Mouse (Mus musculus): ENCODE measurements around the gene Camk2n1. TPM values are rescaled to one million over a fixed set of nuclear protein-coding genes. Genes with fewer than 3 reads are reported as not detected.

Gene Camk2n1
- total RNA-seq, 2 experiments from 2014 or later, result 12.3 to 12.6 TPM

DNA sequence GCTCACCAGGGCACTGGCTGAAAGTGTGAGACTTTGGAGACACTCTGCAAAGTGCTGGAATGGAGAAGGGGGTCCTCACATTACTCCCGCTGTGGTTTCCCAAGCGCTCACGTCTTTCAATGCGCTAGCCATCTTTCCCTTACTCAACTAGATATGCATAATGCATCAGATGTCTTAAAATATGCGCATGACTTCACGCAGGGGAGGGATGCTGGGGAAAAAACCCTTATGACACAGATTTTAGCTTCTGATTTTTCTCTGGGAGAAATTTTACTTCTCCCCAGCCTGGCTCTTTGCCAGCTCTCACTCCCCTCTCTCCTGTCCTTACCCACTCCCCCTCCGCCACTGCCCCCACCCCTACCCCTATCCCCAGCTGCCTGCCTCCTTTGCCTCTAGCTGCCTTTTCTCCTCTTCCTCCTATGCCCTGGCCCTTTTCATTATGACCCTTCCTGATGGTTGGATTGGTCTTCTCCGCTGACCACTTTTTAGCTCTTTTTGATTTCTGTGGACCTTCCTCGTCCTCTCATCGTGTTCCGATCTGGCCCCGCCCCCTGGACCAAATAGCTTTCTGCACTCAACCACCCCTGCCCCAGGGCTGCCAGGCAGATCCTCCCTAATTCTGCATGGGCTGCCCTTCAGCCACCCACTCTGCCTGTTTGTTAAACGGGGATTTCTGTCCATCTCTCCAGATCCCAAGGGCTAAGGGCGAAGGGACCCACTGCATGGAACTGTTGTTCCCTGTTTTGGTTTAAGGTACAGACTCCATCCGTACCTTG, 6.1 kb upstream of the Camk2n1 start:
- no peak for DNase-seq

DNA sequence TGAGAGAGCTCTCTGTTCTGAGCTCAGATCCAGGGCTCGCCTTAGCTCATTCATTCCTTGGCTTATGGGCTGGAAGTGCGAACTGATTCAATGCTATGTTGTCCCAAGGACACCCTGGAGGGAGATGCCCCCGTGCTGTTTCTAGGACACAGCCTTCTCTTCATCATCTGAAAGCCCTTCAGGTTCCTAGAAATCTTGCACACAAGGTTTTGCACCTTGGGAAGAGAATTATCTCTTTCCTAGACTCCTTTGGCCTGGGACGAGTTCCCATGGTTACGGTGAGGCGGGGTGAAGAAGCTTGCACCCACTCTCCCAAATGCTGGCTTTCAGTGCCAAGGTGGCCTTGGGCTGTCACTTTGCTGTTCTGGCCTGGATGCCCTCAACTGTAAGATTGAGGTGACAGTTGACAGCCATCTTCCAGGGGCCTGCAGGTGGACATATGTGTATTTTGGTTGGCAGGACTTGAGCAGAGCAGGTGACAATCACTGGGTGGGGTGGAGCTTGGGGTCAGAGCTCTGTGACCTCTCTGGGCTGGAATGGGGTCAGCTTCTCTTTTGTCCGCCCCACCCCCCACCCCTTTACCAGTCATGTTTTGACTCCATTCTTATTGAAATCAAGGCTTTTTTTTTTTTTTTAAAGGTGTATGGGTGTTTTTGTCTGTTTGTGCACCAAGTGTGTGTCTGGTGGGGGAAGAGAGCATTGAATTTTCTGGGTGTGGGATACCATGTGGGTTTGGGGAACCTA, 5.1 kb upstream of the Camk2n1 start:
- no peak for DNase-seq

DNA sequence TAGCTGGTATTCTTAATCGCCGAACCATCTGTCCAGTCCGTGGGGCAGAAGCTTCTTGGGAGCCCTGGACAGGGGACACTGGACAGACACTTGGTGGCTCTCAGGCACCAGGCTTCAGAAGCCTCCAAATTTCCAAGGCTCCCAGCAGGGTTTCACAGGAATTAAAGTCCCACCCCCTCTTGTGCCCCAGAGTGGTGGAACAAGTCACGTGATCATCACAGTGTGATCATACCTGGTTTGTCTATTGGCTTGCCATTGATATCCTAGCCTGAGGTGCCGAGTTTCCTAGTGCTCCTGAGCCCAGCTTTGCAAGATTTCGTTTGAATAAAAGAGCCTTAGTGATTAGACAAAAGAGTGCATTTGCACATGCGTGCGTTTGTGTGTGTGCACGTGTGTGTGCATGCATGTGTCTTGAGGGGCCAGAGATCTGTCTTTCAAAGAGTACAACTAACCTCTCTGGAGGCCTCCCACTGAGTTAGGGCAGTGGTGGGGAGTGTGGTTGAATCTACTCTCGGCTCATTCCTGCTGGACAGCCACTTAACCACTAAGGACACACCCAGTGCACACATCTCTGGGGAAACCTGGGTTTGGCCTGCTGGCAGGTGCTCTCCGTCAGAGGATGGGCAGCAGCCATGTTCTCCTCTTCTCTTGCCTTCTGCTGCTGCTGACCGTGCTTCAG, 4.3 kb upstream of the Camk2n1 start:
- DNase-seq, result no peak

DNA sequence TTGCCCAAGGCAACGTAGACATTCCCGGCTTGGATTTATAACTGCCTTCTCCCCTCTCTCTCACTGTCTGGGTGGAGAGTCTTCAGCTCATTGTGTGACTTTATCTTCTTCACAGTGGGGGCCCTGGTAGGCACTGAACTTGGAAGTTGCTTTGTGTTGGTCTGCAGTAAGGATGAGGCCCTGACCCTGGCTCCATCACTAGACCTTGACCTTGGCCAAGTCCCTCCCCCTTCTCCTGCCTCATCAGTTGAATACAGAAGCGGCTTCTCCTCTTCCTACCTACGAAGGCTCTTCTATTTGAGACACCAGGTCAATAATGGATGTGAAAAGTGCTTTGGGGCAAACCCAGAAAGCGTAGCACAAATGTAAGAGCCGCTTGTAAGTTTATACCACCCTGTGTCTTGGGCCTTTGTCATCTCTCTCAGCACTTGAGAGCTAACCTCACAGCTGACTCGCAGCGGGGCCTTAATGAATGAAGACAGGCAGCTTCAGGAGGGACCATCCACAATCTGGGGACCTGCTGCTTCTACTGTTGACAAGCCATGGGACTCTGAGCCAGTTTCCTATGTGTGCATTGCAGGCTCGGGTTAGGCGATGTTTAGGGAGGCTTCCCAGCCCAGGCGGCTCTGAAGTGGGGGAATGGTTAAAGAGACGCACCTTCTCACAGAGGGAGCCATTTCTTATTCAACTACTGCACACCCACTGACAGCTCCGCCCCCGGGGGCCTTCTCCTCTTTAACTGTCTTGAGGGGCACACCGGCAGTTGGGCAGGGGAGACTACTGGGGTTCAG, 1.6 kb upstream of the Camk2n1 start:
- no peak for DNase-seq

- no peak for DNase-seq
These were observed 889 bp upstream of the Camk2n1 start for GRCm38 (mm10) chr4:138453097-138453752.

DNA sequence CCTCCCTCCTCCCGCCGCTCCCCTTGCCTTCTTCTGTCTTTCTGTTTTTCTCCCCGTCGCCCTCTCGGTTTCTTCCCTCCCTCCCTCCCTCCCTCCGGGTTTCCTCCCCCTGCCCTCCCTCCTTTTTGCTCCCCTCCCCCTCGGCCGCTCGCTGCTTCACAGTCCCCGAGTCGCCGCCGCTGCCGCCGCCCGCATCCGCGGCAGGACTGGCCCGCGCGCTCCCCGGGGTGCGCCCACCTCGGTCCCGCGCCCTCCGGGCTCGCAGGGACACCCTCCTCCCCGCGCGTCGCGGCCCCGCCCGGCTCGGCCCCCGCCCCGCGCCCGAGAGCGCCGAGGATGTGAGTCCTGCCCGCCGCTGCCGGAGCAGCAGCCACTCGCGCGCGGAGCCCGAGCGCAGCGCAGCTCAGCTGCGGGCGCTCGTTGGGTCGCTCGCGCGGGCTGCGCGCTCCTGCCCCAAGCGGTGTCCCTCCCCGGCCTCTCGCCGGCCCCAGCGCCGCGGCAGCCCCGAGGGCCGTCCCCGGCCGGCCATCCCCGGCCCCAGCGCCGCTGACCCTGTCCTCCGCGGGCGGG, 542 bp downstream of the Camk2n1 start:
- peak; percentile 65 to 77 for DNase-seq

DNA sequence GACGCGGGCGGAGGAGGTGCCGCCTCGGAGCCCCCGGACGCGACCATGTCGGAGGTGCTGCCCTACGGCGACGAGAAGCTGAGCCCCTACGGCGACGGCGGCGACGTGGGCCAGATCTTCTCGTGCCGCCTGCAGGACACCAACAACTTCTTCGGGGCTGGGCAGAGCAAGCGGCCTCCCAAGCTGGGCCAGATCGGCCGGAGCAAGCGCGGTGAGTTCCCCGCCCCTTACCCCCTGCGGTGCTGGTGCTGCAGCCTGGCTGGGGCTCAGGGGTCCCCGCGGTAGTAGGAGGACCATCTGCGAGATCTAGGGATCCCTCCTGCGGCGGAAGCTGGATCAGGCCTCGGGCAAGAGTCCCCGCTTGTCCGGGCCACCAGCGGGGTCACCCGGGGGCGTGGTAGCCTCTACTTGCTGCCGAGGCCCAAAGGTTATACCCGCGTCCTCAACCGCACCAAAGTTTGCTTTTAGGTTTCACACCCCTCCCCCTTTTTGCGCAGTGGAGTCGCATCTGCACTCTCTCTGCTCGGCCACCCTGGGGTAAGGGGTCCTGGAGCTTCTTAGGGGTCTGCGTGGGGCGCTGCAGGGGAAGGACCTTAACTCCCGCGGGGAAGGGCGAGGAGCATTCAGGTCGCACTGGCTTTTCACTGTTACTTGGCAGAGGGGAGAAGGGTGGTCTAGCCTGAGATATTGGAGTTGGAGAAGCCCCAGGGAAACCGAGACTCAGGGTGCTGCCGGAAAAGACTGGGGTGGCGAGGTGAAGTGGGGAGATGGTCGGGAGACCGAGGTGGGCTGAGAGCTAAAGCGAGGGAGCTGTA, 1.2 kb downstream of the Camk2n1 start:
- DNase-seq, result peak; percentile 34 to 63

DNA sequence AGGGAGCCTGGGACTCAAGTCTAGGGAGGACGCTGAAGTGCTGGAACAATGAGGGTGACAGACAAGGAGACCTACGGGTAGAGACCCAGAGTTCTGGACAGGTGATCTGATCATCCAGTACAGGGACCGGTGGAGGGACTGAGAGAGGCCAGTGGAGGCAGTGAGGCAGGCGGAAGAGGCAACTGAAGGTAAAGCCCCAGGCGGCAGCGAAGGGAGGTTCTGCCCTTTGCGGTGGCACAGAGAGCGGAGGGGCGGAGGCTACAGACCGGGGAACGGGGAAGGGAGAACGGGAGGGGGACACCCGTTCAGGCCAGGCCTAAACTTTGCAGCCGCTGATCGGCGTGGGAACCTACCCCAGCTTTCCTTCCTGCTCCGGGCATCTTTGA, 1.8 kb downstream of the Camk2n1 start:
- peak in 1 of 2 experiments; percentile 35 for DNase-seq

- DNase-seq, result no peak
These were observed 2.4 kb downstream of the Camk2n1 start for GRCm38 (mm10) chr4:138456536-138456935.

- no peak for DNase-seq
These were observed 3.0 kb downstream of the Camk2n1 start for GRCm38 (mm10) chr4:138457091-138457490.

DNA sequence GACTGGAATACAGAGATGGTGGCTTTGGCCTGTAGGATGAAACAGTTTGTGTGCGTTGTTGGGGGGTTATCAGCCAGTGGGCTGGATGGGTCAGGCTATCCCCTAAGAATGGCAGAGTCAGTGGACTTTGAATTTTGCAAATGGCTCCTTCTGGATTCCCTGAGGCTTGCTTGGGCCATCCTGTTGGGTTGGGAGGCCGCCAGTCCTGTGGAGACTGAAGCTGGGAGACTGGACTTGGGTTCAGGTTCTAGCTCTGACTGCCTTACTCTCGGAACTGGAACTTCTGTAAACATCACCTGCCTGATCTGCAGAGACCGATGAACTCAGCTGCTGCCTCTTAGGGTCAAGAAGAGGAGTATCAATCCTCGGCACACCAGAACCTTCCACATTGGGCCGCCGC, 4.1 kb downstream of the Camk2n1 start:
- DNase-seq, result no peak

GRCm38 (mm10) chr4:138458735-138459440, 4.8 kb downstream of the Camk2n1 start:
- DNase-seq, result peak in 1 of 2 experiments; percentile 4

DNA sequence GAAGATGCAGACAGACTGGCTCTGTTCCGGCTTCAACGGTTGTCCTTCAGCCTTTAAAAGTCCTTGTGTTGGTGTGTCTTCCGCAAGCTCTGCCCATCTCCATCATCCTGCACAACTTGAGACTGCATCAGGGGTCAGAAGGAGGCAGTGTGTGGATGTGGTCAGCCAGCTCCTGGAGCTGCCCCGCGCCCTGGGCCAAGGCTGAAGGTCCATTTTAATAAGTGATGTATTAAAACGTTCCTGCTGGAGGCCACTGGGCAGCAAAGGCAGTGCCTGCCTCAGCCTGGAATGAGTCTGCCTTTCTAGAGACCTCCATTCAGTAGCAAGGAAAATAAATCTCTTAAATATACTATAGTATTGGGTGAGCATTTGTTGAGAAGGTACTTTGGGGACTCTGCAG, 5.7 kb downstream of the Camk2n1 start:
- no peak for DNase-seq

GRCm38 (mm10) chr4:138460910-138461309, 6.8 kb downstream of the Camk2n1 start:
- peak in 1 of 2 experiments; percentile 2 for DNase-seq

DNA sequence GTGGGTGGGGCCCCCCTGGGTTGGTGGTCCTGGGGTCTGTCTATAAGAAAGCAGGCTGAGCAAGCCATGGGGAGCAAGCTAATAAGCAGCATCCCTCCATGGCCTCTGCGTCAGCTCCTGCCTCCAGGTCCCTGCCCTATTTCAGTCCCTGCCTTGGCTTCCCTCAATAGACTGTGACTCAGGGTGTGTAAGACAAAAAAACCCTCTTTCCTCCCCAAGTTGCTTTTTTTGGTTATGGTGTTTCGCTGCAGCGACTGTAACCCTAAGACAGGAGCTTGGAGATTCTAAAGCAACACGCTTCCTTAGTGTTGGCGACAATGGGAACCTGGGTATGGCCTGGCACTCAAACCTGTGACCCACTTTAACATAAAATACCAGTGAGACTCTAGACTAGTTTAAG, 7.4 kb downstream of the Camk2n1 start:
- no peak for DNase-seq

DNA sequence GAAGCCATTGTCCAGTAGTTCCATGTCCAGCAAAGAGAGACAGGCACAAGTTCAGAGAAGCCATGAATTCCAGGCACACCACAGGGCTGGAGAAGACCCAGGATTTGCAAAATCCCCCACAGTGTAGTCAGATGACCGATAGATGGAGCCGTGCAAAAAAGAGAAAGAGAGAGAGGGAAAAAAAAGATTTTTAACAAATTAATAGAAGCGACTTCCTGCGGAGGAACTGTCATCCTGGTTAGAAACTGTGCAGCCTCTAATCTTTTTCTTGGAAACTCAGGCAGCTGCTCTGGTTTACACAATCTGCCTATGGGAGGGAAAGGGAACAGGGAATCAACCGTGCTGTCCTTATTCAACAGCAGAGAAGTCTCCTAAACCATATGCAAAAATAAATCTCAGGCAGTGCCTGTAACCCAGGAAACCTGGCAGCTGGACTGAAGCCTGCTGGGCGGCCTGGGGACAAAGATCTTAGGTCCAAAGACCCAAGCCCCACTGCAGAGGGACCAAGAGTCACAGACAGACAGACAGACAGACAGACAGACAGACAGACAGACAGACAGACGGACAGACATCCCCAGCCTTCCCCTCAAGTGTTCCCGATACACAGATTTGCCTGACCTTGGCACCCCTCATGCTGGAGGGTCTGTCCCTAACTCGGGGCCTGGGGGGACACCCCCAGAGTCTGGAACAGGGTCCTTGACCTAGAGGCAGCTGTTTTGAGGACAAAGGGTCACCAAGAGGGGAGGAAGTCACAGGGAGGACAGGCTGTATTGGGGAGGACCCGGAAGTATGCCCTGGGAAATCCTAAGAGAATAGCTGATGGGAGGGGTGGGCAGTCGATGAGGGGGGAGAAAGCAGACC, 9.1 kb downstream of the Camk2n1 start:
- peak; percentile 54 to 61 for DNase-seq

- peak; percentile 91 to 95 for DNase-seq
These were observed 9.8 kb downstream of the Camk2n1 start for GRCm38 (mm10) chr4:138463832-138464487.

All from heart, adult 18-20 months (tissue).